Mouse (Mus musculus) bone marrow, adult 2 months (tissue): ENCODE data around the gene Tlr8.

Experiments used
- CTCF ChIP-seq: fragments of 200-500 bp; IDR thresholded peaks from 2 replicates; pipeline ENCODE4 v1.5.1; 2011; ENCODE audit warnings: low read length, control low read depth; ENCODE audit not compliant: control insufficient read depth, insufficient read depth
- POLR2A ChIP-seq: fragments of 200-500 bp; IDR thresholded peaks from 2 replicates; pipeline ENCODE4 v1.6.1; 2011; ENCODE audit warnings: low read depth, mild to moderate bottlenecking, control low read depth, low read length, borderline replicate concordance; ENCODE audit not compliant: control insufficient read depth

- no peak for TF ChIP-seq POLR2A
- no peak for TF ChIP-seq CTCF
These were observed 58.2 kb downstream of the Tlr8 start for GRCm38 (mm10) chrX:167205813-167206520.
